Mouse (Mus musculus) CH12.LX (cell line): Measurements from ENCODE around the gene Tmx1. TPM values are rescaled to one million over a fixed set of nuclear protein-coding genes. Genes with fewer than 3 reads are reported as not detected.

Source experiments
- DNase-seq: peaks from one replicate; pipeline ENCODE4 v3.0.0-alpha.2; 2013; ENCODE audit errors: extremely low read depth
- H3K27ac ChIP-seq: 2 replicates; pipeline ENCODE4 v1.5.1; 2012; ENCODE audit warnings: low read depth, mild to moderate bottlenecking, control low read depth, moderate library complexity; ENCODE audit not compliant: insufficient read depth
- H3K27me3 ChIP-seq: replicated peaks from 2 replicates; pipeline ENCODE3; 2012; ENCODE audit warnings: inconsistent platforms
- H3K36me3 ChIP-seq, 2 experiments: replicated peaks in 1 of 2; 2 replicates each; pipeline versions ENCODE3 to v1.6.1; 2012; ENCODE audit warnings: inconsistent platforms in 1 of 2, low read length in 1 of 2, mild to moderate bottlenecking in 1 of 2, mixed read lengths in 1 of 2, moderate library complexity in 1 of 2; ENCODE audit not compliant: control insufficient read depth in 1 of 2, insufficient read depth in 1 of 2
- H3K4me1 ChIP-seq, 2 experiments: 2 replicates each; pipeline ENCODE4 v1.6.1; 2012; ENCODE audit warnings: inconsistent platforms in 1 of 2, moderate library complexity in 1 of 2; ENCODE audit not compliant: insufficient read depth in 2 of 2, control insufficient read depth in 1 of 2
- H3K4me2 ChIP-seq: 2 replicates; pipeline ENCODE4 v1.6.1; 2012; ENCODE audit warnings: low read depth, mild to moderate bottlenecking, control low read depth; ENCODE audit not compliant: poor library complexity, insufficient read depth, severe bottlenecking
- H3K4me3 ChIP-seq, 3 experiments: fragments of 150-350 bp in 1 of 3; sonication (generic) in 1 of 3; replicated peaks in 1 of 3; 2 replicates each; pipeline versions ENCODE3 to v1.5.1; 2011 to 2012; ENCODE audit warnings: low read depth in 2 of 3, low read length in 2 of 3, mild to moderate bottlenecking in 2 of 3, moderate library complexity in 2 of 3, control low read depth in 1 of 3, improper control_type of control experiment in 1 of 3, inconsistent platforms in 1 of 3, mixed read lengths in 1 of 3; ENCODE audit not compliant: poor library complexity in 1 of 3
- H3K79me2 ChIP-seq: replicated peaks from 2 replicates; pipeline ENCODE4 v1.6.1; 2012; ENCODE audit warnings: mild to moderate bottlenecking, moderate library complexity; ENCODE audit not compliant: control insufficient read depth, poor library complexity, insufficient read depth, severe bottlenecking; ENCODE audit errors: extremely low read depth
- H3K9ac ChIP-seq: 2 replicates; pipeline ENCODE4 v1.6.1; 2012; ENCODE audit warnings: low read depth, mild to moderate bottlenecking, control low read depth, moderate library complexity; ENCODE audit not compliant: insufficient read depth
- H3K9me3 ChIP-seq: replicated peaks from 2 replicates; pipeline ENCODE3; 2012; ENCODE audit warnings: low read length, inconsistent platforms, mixed read lengths
- BHLHE40 ChIP-seq: IDR thresholded peaks from 2 replicates; pipeline ENCODE4 v1.6.1; 2011; ENCODE audit warnings: mild to moderate bottlenecking, low read depth, low read length, improper control_type of control experiment
- CHD2 ChIP-seq: IDR thresholded peaks from 2 replicates; pipeline ENCODE4 v1.6.1; 2011; ENCODE audit warnings: low read length, improper control_type of control experiment
- CTCF ChIP-seq, 2 experiments: IDR thresholded peaks in 1 of 2; conservative IDR thresholded peaks in 1 of 2; 2 replicates each; pipeline ENCODE4 v1.5.1; 2011 to 2012; ENCODE audit warnings: low read depth in 2 of 2, low read length in 2 of 2, improper control_type of control experiment in 1 of 2, inconsistent platforms in 1 of 2, mild to moderate bottlenecking in 1 of 2, moderate library complexity in 1 of 2
- EP300 ChIP-seq: IDR thresholded peaks from 2 replicates; pipeline ENCODE4 v1.6.1; 2011; ENCODE audit warnings: low read length, improper control_type of control experiment
- MAFK ChIP-seq: IDR thresholded peaks from 2 replicates; pipeline ENCODE4 v1.6.1; 2011; ENCODE audit warnings: low read length, improper control_type of control experiment; ENCODE audit not compliant: insufficient replicate concordance
- MAZ ChIP-seq: IDR thresholded peaks from 2 replicates; pipeline ENCODE4 v1.6.1; 2012; ENCODE audit warnings: low read depth, mild to moderate bottlenecking, inconsistent platforms, low read length, improper control_type of control experiment, moderate library complexity
- POLR2A ChIP-seq: IDR thresholded peaks from 2 replicates; pipeline ENCODE4 v1.6.1; 2011; ENCODE audit warnings: low read depth, mild to moderate bottlenecking, improper control_type of control experiment, low read length
- RAD21 ChIP-seq: IDR thresholded peaks from 2 replicates; pipeline ENCODE4 v1.6.1; 2011; ENCODE audit warnings: low read depth, mild to moderate bottlenecking, low read length, improper control_type of control experiment, moderate library complexity
- SIN3A ChIP-seq: IDR thresholded peaks from 2 replicates; pipeline ENCODE4 v1.6.1; 2012; ENCODE audit warnings: low read length, improper control_type of control experiment, inconsistent platforms
- UBTF ChIP-seq: IDR thresholded peaks from 2 replicates; pipeline ENCODE4 v1.6.1; 2012; ENCODE audit warnings: low read depth, mild to moderate bottlenecking, inconsistent platforms, low read length, improper control_type of control experiment, moderate library complexity
- ZMIZ1 ChIP-seq: IDR thresholded peaks from 2 replicates; pipeline ENCODE4 v1.6.1; 2012; ENCODE audit warnings: low read depth, mild to moderate bottlenecking, inconsistent platforms, low read length, improper control_type of control experiment
- dilution Hi-C: fragments of 300-500 bp; cut with MboI; formaldehyde crosslinking; loops from 2 replicates; pipeline ENCODE4 v1.14.3; 2020; ENCODE audit warnings: low sequenced_read_pairs; ENCODE audit not compliant: extremely low pct_unique_long_range_greater_than_20kb, extremely low pct_ligation_motif_present
- in situ Hi-C: fragments of 300-500 bp; cut with MboI; formaldehyde crosslinking; loops from 3 replicates; pipeline ENCODE4 v1.14.3; 2019; ENCODE audit warnings: low sequenced_read_pairs, low pct_ligation_motif_present, low pct_unique_long_range_greater_than_20kb, mixed read lengths
- polyA plus RNA-seq: library from polyadenylated mRNA; unstranded; fragments of >175 nt; gene quantifications from 2 replicates; pipeline ENCODE4 v1.2.1, GENCODE M21; 2012; ENCODE audit warnings: low read depth; ENCODE audit not compliant: insufficient read length
- total RNA-seq, 2 experiments: library from RNA; depleted of rRNA; stranded (reverse); fragments of 300-350 nt in 1 of 2; fragments of >200 nt in 1 of 2; gene quantifications; 2 replicates each; pipeline ENCODE4 v1.2.3; 2012 to 2014

Gene Tmx1
- total and polyA plus RNA-seq, 3 experiments = 60.3 to 132 (median 113) TPM

- in situ Hi-C loops = no loop called here
- Histone ChIP-seq H3K4me1 (peaks cover 0 to 8% of the 10 kb centered on the region in 2 experiments; a peak in 1 of 4 replicates), H3K27me3 (no peaks in the 10 kb centered on the region), H3K9me3 (no peaks in the 10 kb centered on the region), H3K79me2 (peaks cover 12% of the 10 kb centered on the region), H3K27ac (no peak overlapping the region), H3K4me3 (no peak overlapping the region), H3K9ac (no peak overlapping the region), H3K36me3 (peaks cover 25 to 56% of the 10 kb centered on the region in 2 experiments), H3K4me2 (no peak overlapping the region)
- dilution Hi-C loops = no loop called here
- DNase-seq = no peak
- no peak for TF ChIP-seq MAFK
- TF ChIP-seq UBTF = no peak
Measured at GRCm38 (mm10) chr12:70459546-70459945, 6.7 kb downstream of the Tmx1 start.

DNA sequence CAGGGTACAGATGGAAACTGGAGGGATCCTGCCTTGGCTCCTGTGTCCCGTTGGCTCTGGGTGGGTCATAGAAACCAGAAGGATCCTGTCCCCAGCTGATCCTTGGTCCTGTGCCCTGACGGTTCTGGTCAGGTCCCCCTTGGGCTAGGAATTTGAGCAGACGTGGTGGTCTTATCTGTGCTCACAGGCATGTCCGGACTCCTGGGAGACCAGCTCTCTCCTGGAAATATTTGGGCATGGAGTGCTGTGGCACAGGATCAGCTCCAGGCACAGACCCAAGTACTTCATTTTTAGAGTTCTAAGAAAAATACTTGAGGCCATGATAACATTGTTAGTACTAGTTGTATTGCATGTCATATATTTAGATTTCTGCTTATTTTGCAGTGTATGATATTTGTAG is 11.1 kb downstream of the Tmx1 start:
- no peak overlapping the region for H3K4me3 ChIP-seq
- in situ Hi-C loops = no loop called here
- TF ChIP-seq CTCF (conservative IDR thresholded peaks at IDR 0.05 in 1 of 2, IDR thresholded peaks at IDR 0.05 in 1 of 2; ENCODE audit: low read depth in 2 of 2, low read length in 2 of 2) = no peak
- no peak for TF ChIP-seq MAZ
- no peak for TF ChIP-seq SIN3A
- TF ChIP-seq POLR2A = no peak
- DNase-seq = no peak
- no peaks in the 10 kb centered on the region for H3K4me1 ChIP-seq
- no peak overlapping the region for H3K9ac ChIP-seq
- no peak overlapping the region for H3K27ac ChIP-seq
- no peaks in the 10 kb centered on the region for H3K27me3 ChIP-seq
- H3K36me3 ChIP-seq = peaks cover 38 to 60% of the 10 kb centered on the region in 2 experiments
- H3K4me2 ChIP-seq = no peak overlapping the region
- no peaks in the 10 kb centered on the region for H3K79me2 ChIP-seq
- no peaks in the 10 kb centered on the region for H3K9me3 ChIP-seq
- dilution Hi-C loops = no loop called here

GRCm38 (mm10) chr12:70475336-70475735 is 22.4 kb downstream of the Tmx1 start:
- Histone ChIP-seq H3K27ac (no peak overlapping the region), H3K79me2 (no peaks in the 10 kb centered on the region), H3K4me2 (no peak overlapping the region), H3K36me3 (no peaks in the 10 kb centered on the region), H3K4me1 (peaks cover 0 to 13% of the 10 kb centered on the region in 2 experiments; a peak in 2 of 4 replicates), H3K9ac (no peak overlapping the region), H3K9me3 (no peaks in the 10 kb centered on the region), H3K27me3 (no peaks in the 10 kb centered on the region), H3K4me3 (no peak overlapping the region)
- TF ChIP-seq CHD2 = no peak
- TF ChIP-seq EP300 = no peak
- TF ChIP-seq ZMIZ1 = no peak
- TF ChIP-seq BHLHE40 = no peak
- no peak for TF ChIP-seq MAFK
- TF ChIP-seq RAD21 = no peak
- DNase-seq = no peak
- dilution Hi-C loops = no loop called here
- in situ Hi-C loops = no loop called here
